1 mouse cellular context compared by ENCODE assay signal in the genomic region with DNA sequence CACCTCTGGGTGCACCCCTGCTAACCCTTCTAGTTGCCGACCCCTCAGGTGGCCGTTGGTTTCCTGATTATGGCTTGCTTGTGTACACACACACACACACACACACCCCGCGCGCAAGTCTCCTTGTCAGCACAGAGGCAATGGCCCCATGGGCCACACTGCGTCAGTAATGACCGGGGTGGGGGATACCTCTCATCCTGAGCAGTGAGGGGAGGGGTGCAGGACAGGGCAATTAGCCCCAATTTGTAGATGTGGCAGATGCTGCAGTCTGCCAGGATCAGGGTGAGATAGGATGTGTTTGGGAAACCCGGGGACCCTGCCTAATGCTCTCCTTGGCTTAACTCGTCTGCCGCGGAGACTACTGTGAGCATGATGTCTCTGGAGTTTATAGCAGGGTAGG.
A peak's percentile ranks its signal among the peaks of the same experiment; 100 is the strongest.
TF ChIP-seq lines count a peak whose summit lies in the region.

No protein-coding gene starts in this region.

TF ChIP-seq in CH12.LX, 34 proteins besides CTCF, POLR2A, EP300 and RAD21:
- TF ChIP-seq POLR2AphosphoS2 (IDR thresholded peaks at IDR 0.05; ENCODE audit: low read depth, low read length) (peak; percentile 93), NELFE (IDR thresholded peaks at IDR 0.05; ENCODE audit: low read depth, low read length) (no peak), GABPA (IDR thresholded peaks at IDR 0.05; ENCODE audit: insufficient replicate concordance, low read depth, low read length) (no peak)
